Mouse (Mus musculus) stomach, embryonic 16.5 days (tissue): ENCODE results near the gene Tpk1. TPM values are rescaled to one million over a fixed set of nuclear protein-coding genes. Genes with fewer than 3 reads are reported as not detected.
"Not testable (repeated sequence)": the region's sequence is repeated elsewhere in the genome, so short reads cannot be mapped to it uniquely, and the experiment has no call there.

Experiments
- ATAC-seq: fragments of 200-750 bp; cut with Nextera tagmentation; 2 replicates; pipeline ENCODE4 v1.8.0; 2017; ENCODE audit warnings: moderate number of reproducible peaks, moderate TSS enrichment; ENCODE audit not compliant: insufficient read depth, low FRiP score
- H3K27ac ChIP-seq: fragments of 300-500 bp; sonication (generic); 2 replicates; pipeline ENCODE4 v1.5.1; 2014; ENCODE audit warnings: low read length
- H3K27me3 ChIP-seq: fragments of 300-500 bp; sonication (generic); 2 replicates; pipeline ENCODE4 v1.6.1; 2014; ENCODE audit warnings: low read length, control low read depth, mixed read lengths; ENCODE audit not compliant: control insufficient read depth, insufficient read depth
- H3K36me3 ChIP-seq: fragments of 300-500 bp; sonication (generic); 2 replicates; pipeline ENCODE4 v1.6.1; 2014; ENCODE audit warnings: low read length; ENCODE audit not compliant: control insufficient read depth, insufficient read depth
- H3K4me1 ChIP-seq: fragments of 300-500 bp; sonication (generic); 2 replicates; pipeline ENCODE4 v1.6.1; 2014; ENCODE audit warnings: low read length, control low read depth, mixed read lengths; ENCODE audit not compliant: control insufficient read depth, insufficient read depth
- H3K4me2 ChIP-seq: fragments of 300-500 bp; sonication (generic); 2 replicates; pipeline ENCODE4 v1.6.1; 2014; ENCODE audit warnings: low read depth, low read length, mixed read lengths
- H3K4me3 ChIP-seq: fragments of 300-500 bp; sonication (generic); replicated peaks from 2 replicates; pipeline ENCODE4 v1.5.1; 2014; ENCODE audit warnings: mild to moderate bottlenecking, low read length
- H3K9ac ChIP-seq: fragments of 300-500 bp; sonication (generic); 2 replicates; pipeline ENCODE4 v1.6.1; 2014; ENCODE audit warnings: low read length
- H3K9me3 ChIP-seq: fragments of 300-500 bp; sonication (generic); replicated peaks from 2 replicates; pipeline ENCODE4 v1.6.1; 2016; ENCODE audit warnings: low read length, control low read depth; ENCODE audit not compliant: control insufficient read depth
- WGBS: fragments of 180-500 bp; shearing (Covaris S2); extraction: QIAGEN DNeasy Blood & Tissue Kit; methylation state at CpG from one replicate; pipeline ENCODE4 v1.1.7; 2014; 5-methylcytosine and 5-hydroxymethylcytosine counted together
- polyA plus RNA-seq: library from polyadenylated mRNA; unstranded; fragments of >200 nt; fragmentation: Nextera tagmentation; extraction: Ambion mirVana; gene quantifications from 2 replicates; pipeline ENCODE4 v1.2.1, GENCODE M21; 2015

Gene Tpk1
- polyA plus RNA-seq, 1 experiment from 2014 or later = 17.4 TPM

DNA sequence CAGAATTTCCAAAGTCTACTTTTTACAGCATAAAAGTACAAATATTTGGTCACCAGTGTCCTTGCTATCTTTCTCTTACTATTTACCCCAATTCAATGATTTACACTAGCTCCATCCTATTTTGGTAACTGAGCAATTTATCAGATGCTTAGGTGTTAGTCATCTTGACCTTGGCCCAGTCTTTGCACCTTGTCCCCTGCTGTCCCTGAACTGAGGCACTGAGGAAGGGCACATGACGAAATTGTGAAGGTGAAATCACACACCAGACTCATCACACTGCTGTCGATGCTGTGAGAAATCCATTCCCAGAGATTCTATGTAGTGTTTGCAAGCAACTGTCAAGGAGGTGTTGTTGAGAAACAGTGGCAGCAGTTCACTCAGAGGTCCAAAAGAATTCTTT lies 145.9 kb downstream of the Tpk1 start:
- WGBS = 56% methylated on average over 2 of the region's 2 CpGs
- ATAC-seq = no peak
- H3K4me3 ChIP-seq = no peak overlapping the region
- no peaks in the 10 kb centered on the region for H3K4me1 ChIP-seq
- H3K27ac ChIP-seq = no peak overlapping the region
- no peaks in the 10 kb centered on the region for H3K9me3 ChIP-seq
- H3K27me3 ChIP-seq = no peaks in the 10 kb centered on the region
- H3K36me3 ChIP-seq = no peaks in the 10 kb centered on the region
- H3K9ac ChIP-seq = no peak overlapping the region
- H3K4me2 ChIP-seq = no peak overlapping the region

DNA sequence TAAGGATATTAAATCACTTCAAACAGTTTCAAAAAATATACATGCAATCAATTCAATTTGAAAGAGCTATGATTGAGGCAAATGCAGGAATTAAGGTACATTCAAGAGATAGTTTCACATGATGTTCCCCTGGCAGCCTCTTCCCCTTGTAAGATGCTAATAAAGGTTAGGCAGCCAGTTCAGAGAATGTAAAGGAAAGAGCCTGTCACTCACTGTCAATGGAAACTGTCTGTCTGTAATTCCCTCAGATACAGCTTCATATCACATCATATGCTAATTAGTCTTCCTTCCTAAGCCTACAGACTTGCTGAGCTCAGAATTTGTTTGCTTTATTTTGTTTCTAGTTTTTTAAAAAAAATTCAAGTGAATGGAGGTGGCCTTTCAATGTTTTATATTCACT lies 147.7 kb downstream of the Tpk1 start:
- no peak overlapping the region for H3K27ac ChIP-seq
- H3K4me3 ChIP-seq = no peak overlapping the region
- H3K36me3 ChIP-seq = no peaks in the 10 kb centered on the region
- H3K4me1 ChIP-seq = no peaks in the 10 kb centered on the region
- H3K4me2 ChIP-seq = no peak overlapping the region
- H3K9me3 ChIP-seq = no peaks in the 10 kb centered on the region
- H3K9ac ChIP-seq = no peak overlapping the region
- no peaks in the 10 kb centered on the region for H3K27me3 ChIP-seq
- no peak for ATAC-seq

DNA sequence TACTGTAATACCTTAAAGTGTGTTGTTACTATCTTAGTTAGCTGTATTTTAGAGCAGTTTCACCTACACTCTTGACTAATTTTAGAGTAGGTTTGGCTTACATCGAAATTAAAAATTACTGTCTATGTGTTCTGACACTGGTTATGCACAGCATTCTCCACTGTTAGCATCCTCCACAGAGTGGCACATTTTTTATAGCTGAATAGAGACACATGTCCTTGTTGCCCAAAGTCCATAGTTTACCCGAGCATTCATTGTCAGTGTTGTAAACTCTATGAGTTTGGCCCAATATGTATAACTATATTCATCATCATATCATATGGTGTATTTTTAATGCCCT lies 148.8 kb downstream of the Tpk1 start:
- Histone ChIP-seq H3K27me3 (no peaks in the 10 kb centered on the region), H3K36me3 (no peaks in the 10 kb centered on the region), H3K4me1 (no peaks in the 10 kb centered on the region), H3K4me2 (no peak overlapping the region), H3K9me3 (no peaks in the 10 kb centered on the region), H3K9ac (no peak overlapping the region), H3K27ac (no peak overlapping the region), H3K4me3 (no peak overlapping the region)
- WGBS = 83% methylated on average over 2 of the region's 2 CpGs
- ATAC-seq = no peak

DNA sequence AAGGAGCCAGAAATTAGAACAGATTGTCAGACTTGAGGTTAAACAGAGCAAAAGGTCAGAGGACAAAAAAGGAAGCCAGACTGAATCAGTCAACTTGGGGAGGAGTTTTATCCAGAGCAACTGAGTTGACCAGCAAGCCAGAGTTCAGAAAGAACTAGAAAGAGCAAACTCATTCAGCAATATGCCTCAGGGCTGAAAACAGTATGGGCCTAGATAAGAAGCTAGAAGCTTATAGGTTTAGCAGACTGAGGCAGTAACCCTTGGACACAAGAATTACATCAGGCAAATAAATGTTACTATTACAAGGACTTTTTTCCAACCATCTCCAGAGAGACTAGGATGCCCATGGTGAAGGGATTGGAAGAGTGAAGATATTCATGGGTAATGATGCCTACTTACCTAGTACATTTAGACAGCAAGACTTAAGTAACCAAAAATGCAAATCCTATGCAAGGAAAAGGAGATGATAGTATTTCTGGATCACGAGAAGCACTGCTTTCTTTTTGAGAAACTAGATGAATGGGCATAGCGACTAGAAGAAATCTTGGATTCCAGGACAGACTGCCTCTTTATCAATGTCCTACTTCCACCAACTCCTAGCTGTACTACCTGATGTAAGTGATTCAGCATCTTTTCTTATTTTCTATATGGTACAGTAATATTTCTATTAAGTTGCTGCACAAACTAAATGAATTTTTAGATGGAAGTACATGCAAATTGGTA lies 149.3 kb downstream of the Tpk1 start:
- no peaks in the 10 kb centered on the region for H3K27me3 ChIP-seq
- WGBS = 85% methylated on average over 2 of the region's 2 CpGs
- no peak for ATAC-seq
- H3K27ac ChIP-seq = no peak overlapping the region
- H3K9ac ChIP-seq = no peak overlapping the region
- no peaks in the 10 kb centered on the region for H3K4me1 ChIP-seq
- H3K4me2 ChIP-seq = no peak overlapping the region
- no peaks in the 10 kb centered on the region for H3K36me3 ChIP-seq
- H3K4me3 ChIP-seq = no peak overlapping the region
- H3K9me3 ChIP-seq = no peaks in the 10 kb centered on the region

DNA sequence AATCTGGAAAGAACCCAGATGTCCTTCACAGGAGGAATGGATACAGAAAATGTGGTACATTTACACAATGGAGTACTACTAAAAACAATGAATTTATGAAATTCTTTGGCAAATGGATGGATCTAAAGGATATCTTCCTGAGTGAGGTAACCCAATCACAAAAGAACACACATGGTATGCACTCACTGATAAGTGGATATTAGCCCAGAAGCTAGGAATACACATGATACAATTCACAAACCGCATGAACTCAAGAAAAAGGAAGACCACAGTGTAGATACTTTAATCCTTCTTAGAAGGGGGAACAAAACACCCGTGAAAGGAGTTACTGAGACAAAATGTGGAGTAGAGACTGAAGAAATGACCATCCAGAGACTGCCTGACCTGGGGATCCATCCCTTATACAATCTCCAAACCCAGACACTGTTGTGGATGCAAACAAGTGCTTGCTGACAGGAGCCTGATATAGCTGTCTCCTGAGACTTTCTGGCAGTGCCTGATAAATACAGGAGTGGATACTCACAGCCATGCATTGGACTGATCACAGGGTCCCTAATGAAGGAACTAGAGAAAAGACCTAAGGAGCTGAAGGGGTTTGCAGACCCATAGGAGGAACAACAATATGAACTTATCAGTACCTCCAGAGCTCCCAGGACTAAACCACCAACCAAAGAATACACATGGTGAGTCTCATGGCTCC lies 159.2 kb downstream of the Tpk1 start:
- WGBS = 86% methylated on average over 2 of the region's 2 CpGs

DNA sequence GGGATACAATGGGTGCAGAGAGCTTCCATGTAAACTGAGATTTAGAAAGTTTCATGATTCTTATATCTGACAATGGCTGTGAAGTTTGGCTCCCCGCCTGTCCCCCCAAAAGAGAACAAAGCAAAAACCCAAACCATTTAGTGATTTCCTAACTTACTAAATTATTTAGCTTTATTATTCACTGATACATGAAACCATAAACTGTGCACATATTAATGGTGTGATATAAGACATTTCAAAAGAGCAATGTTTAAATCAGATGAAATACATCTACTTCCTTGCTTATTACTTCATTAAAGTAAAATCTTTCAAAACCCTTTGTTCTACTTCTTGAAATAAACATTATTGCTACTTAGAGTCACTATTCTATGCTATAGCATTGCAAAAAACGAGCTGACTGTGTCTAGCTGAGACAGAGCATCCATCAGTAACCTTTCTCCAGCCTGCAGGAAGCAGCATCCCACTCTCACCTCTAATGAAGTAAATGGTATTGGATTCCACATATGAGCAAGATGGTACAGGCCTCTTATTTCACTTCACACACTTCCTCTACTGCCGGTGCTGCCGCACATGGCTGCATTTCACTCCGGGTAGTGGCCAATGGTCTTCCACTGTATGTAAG lies 161.4 kb downstream of the Tpk1 start:
- 76% methylated on average over 5 of the region's 5 CpGs for WGBS
- H3K36me3 ChIP-seq = no peaks in the 10 kb centered on the region
- H3K4me3 ChIP-seq = no peak overlapping the region
- H3K27me3 ChIP-seq = no peaks in the 10 kb centered on the region
- ATAC-seq = no peak
- H3K4me2 ChIP-seq = no peak overlapping the region
- no peak overlapping the region for H3K9ac ChIP-seq
- H3K4me1 ChIP-seq = no peaks in the 10 kb centered on the region
- H3K9me3 ChIP-seq = no peaks in the 10 kb centered on the region
- H3K27ac ChIP-seq = no peak overlapping the region

More for the DNA sequence above, 159.2 kb downstream of the Tpk1 start:
- not testable (repeated sequence) for H3K9me3 ChIP-seq, H3K27ac ChIP-seq, H3K9ac ChIP-seq, ATAC-seq, H3K4me1 ChIP-seq, H3K27me3 ChIP-seq, H3K36me3 ChIP-seq, H3K4me2 ChIP-seq, H3K4me3 ChIP-seq

DNA sequence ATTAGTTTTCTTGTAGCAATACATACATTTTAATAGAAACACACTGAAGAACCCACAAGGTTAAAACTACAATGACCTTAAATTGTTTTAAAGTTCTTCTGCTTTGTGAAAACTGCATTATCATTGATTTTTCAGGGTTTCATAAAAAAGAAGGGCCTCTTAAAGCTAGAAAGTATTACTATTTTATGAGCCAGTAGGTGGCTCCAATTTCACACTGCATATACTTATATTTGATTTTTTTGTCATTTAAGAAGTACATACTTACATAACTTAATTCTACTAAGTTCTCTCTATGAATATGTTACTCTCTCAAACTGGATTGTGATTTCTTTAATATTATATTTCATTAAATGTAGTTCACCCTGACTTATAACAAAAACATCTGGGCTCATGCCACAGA lies 173.7 kb downstream of the Tpk1 start:
- Histone ChIP-seq H3K27ac (no peak overlapping the region), H3K9ac (no peak overlapping the region), H3K4me2 (no peak overlapping the region), H3K4me1 (no peaks in the 10 kb centered on the region), H3K9me3 (no peaks in the 10 kb centered on the region), H3K4me3 (no peak overlapping the region), H3K27me3 (no peaks in the 10 kb centered on the region), H3K36me3 (no peaks in the 10 kb centered on the region)
- ATAC-seq = no peak

DNA sequence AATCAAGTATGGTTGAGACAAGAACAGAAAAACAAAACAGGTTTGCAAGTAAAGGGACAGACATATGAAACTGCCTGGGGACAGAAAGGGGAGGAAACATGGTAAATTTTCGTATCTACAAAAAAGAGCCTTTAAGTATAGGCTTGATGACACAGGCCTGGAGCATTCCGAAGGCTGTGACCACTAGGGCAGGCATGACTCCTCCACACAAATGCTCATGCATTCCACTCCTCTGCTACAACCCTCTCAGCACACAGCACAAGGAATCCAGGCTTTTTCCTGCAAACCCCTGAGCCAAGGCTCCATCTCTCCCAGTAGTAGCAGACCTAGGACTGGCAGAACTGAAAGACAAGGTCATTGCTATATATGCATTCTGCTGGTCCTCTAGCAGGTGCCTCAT lies 179.4 kb downstream of the Tpk1 start:
- no peak overlapping the region for H3K4me2 ChIP-seq
- H3K36me3 ChIP-seq = no peaks in the 10 kb centered on the region
- no peak for ATAC-seq
- H3K9ac ChIP-seq = no peak overlapping the region
- WGBS = 81% methylated on average over 2 of the region's 2 CpGs
- no peaks in the 10 kb centered on the region for H3K9me3 ChIP-seq
- H3K27ac ChIP-seq = no peak overlapping the region
- no peaks in the 10 kb centered on the region for H3K27me3 ChIP-seq
- no peak overlapping the region for H3K4me3 ChIP-seq
- no peaks in the 10 kb centered on the region for H3K4me1 ChIP-seq

DNA sequence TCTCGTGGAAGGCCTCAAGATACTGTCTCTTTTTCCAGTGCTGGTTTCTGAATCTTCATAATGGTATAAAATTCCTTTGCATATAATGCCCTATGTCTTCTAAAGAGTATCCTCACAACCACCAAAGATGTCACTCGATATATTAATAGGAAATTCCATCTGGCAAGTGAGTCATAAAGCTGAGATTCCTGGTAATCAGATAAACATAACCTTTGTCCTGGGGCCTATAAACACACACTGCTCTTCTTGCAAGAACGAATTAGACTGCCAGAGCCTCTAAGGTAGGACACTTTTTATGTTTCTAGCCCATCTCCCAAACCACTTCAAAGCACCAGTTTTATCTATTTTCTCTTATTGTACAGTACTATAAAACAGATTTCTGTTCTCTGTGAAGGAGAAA lies 185.4 kb downstream of the Tpk1 start:
- no peak overlapping the region for H3K27ac ChIP-seq
- no peak for ATAC-seq

More for the DNA sequence above, 185.4 kb downstream of the Tpk1 start:
- H3K4me3 ChIP-seq = no peak overlapping the region
- no peaks in the 10 kb centered on the region for H3K4me1 ChIP-seq
- no peaks in the 10 kb centered on the region for H3K36me3 ChIP-seq
- H3K9me3 ChIP-seq = no peaks in the 10 kb centered on the region
- no peaks in the 10 kb centered on the region for H3K27me3 ChIP-seq
- H3K4me2 ChIP-seq = no peak overlapping the region
- H3K9ac ChIP-seq = no peak overlapping the region
- WGBS = 51% methylated on average over 3 of the region's 3 CpGs
